Mouse (Mus musculus) forebrain, embryonic 11.5 days (tissue): ENCODE data around the gene Tmc3. TPM values are rescaled to one million over a fixed set of nuclear protein-coding genes. Genes with fewer than 3 reads are reported as not detected.

Source experiments
- ATAC-seq: fragments of 200-750 bp; cut with Nextera tagmentation; replicated peaks from 2 replicates; pipeline ENCODE4 v1.8.0; 2017; ENCODE audit warnings: moderate TSS enrichment; ENCODE audit not compliant: low FRiP score
- DNase-seq: peaks from one replicate; pipeline ENCODE4 v3.0.0-alpha.2; 2017; ENCODE audit warnings: low spot score
- H3K27ac ChIP-seq: fragments of 300-500 bp; sonication (generic); 2 replicates; pipeline ENCODE4 v1.5.1; 2014; ENCODE audit warnings: low read depth, low read length
- H3K27me3 ChIP-seq: fragments of 300-500 bp; sonication (generic); 2 replicates; pipeline ENCODE4 v1.6.1; 2014; ENCODE audit warnings: mild to moderate bottlenecking, low read length, mixed read lengths; ENCODE audit not compliant: control insufficient read depth, insufficient read depth
- H3K36me3 ChIP-seq: fragments of 300-500 bp; sonication (generic); 2 replicates; pipeline ENCODE4 v1.6.1; 2014; ENCODE audit warnings: mild to moderate bottlenecking, low read length, moderate library complexity, mixed read lengths; ENCODE audit not compliant: control insufficient read depth, insufficient read depth
- H3K4me1 ChIP-seq: fragments of 300-500 bp; sonication (generic); replicated peaks from 2 replicates; pipeline ENCODE4 v1.6.1; 2014; ENCODE audit warnings: low read length, mixed read lengths; ENCODE audit not compliant: control insufficient read depth, insufficient read depth
- H3K4me2 ChIP-seq: fragments of 300-500 bp; sonication (generic); 2 replicates; pipeline ENCODE4 v1.6.1; 2014; ENCODE audit warnings: low read depth, mild to moderate bottlenecking, low read length, moderate library complexity, mixed read lengths; ENCODE audit not compliant: severe bottlenecking
- H3K4me3 ChIP-seq: fragments of 300-500 bp; sonication (generic); 2 replicates; pipeline ENCODE4 v1.5.1; 2014; ENCODE audit warnings: low read depth, low read length
- H3K9ac ChIP-seq: fragments of 300-500 bp; sonication (generic); 2 replicates; pipeline ENCODE4 v1.6.1; 2014; ENCODE audit warnings: low read length
- H3K9me3 ChIP-seq: fragments of 300-500 bp; sonication (generic); 2 replicates; pipeline ENCODE4 v1.6.1; 2016; ENCODE audit warnings: low read length, mixed read lengths; ENCODE audit not compliant: control insufficient read depth
- WGBS: fragments of 180-500 bp; shearing (Covaris S2); extraction: QIAGEN DNeasy Blood & Tissue Kit; methylation state at CpG from one replicate; pipeline ENCODE4 v1.1.7; 2014; 5-methylcytosine and 5-hydroxymethylcytosine counted together
- polyA plus RNA-seq: library from polyadenylated mRNA; unstranded; fragments of >200 nt; fragmentation: Nextera tagmentation; extraction: Ambion mirVana; gene quantifications from 2 replicates; pipeline ENCODE4 v1.2.1, GENCODE M21; 2014

The Tmc3 gene
- polyA plus RNA-seq, 1 experiment from 2014 or later = 0.17 TPM

DNA sequence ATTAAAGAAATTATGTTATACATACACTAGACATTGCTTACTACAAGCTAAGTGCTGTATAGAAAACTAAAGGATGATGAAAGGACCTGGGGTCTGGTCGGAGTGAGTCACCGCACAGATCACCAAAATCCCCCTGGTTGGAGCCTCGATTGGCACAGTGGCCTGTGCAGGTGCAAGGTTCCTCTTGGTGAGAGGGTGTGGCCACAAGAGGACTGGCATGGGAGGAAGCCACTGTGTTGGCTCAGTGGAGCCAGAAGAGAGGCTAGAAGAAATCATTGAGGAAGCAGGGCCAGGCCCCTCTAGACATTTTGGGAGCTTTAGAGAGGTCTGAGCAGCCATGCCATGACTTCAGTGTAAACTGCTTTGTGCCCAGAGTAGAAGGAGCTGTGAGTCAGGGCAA is 54.4 kb downstream of the Tmc3 start:
- H3K9me3 ChIP-seq = no peaks in the 10 kb centered on the region
- no peaks in the 10 kb centered on the region for H3K4me1 ChIP-seq
- no peaks in the 10 kb centered on the region for H3K27me3 ChIP-seq
- ATAC-seq (no peak), DNase-seq (no peak)
- no peak overlapping the region for H3K4me3 ChIP-seq
- 83% methylated on average over 3 of the region's 3 CpGs for WGBS
- H3K36me3 ChIP-seq = no peaks in the 10 kb centered on the region; the same call in 1 of the 2 replicates
- no peak overlapping the region for H3K4me2 ChIP-seq
- no peak overlapping the region for H3K9ac ChIP-seq
- H3K27ac ChIP-seq = no peak overlapping the region

DNA sequence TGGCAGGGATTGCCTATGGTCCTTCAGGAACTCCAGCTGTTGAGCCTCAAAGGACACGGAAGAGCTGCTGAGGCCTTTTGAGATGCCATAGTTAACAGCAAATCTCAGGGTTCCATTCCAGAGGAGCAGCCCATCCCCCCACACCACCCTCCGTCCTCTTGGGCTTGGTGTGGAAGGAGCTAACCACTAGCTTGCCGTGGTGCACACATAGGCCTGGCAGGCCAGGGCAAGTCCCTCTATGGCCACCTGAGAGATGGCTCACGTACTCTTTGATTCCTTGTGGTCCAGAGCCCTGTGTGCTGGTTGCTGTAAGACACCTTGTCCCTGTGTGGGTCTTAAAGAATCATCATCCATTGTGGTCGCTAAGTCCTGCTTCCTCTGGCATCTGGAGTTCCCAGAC is 55.9 kb downstream of the Tmc3 start:
- Histone ChIP-seq H3K27me3 (no peaks in the 10 kb centered on the region), H3K27ac (no peak overlapping the region), H3K4me1 (no peaks in the 10 kb centered on the region), H3K36me3 (no peaks in the 10 kb centered on the region; the same call in 1 of the 2 replicates), H3K9me3 (no peaks in the 10 kb centered on the region), H3K4me3 (no peak overlapping the region), H3K4me2 (no peak overlapping the region), H3K9ac (no peak overlapping the region)
- ATAC-seq (no peak), DNase-seq (no peak)
- WGBS = 90% methylated on average over 5 of the region's 5 CpGs

DNA sequence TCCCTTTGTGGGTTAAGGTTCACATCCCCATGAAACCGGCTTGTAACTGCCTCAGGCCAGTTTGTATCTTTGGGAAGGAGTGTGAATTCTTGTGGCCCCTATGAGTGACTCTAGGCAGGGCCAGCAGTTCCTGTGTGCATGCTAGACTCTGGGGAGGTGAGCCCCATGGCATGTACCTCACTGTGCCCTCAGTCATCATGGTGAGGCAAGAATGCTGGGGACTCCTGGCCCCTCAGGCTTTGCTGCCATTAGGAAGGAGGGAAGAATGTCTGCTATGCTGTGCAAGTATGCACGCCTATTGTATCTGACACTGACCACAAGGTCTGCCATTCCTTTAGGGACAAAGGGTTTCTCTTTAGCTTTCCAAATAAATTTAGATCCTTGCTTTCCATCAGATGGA is 56.4 kb downstream of the Tmc3 start:
- no peak overlapping the region for H3K4me2 ChIP-seq
- no peak overlapping the region for H3K9ac ChIP-seq
- no peaks in the 10 kb centered on the region for H3K27me3 ChIP-seq
- no peaks in the 10 kb centered on the region; the same call in 1 of the 2 replicates for H3K36me3 ChIP-seq
- no peak for ATAC-seq
- H3K4me3 ChIP-seq = no peak overlapping the region
- WGBS = 63% methylated on average over 2 of the region's 2 CpGs
- H3K4me1 ChIP-seq = no peaks in the 10 kb centered on the region
- no peaks in the 10 kb centered on the region for H3K9me3 ChIP-seq
- DNase-seq = no peak
- H3K27ac ChIP-seq = no peak overlapping the region

- DNase-seq (no peak), ATAC-seq (no peak)
- 91% methylated on average over 6 of the region's 6 CpGs for WGBS
- Histone ChIP-seq H3K4me3 (no peak overlapping the region), H3K27me3 (no peaks in the 10 kb centered on the region), H3K4me2 (no peak overlapping the region), H3K4me1 (no peaks in the 10 kb centered on the region), H3K9me3 (no peaks in the 10 kb centered on the region), H3K36me3 (no peaks in the 10 kb centered on the region; the same call in 1 of the 2 replicates), H3K27ac (no peak overlapping the region), H3K9ac (no peak overlapping the region)
Observed at GRCm38 (mm10) chr7:83643581-83643980, 58.9 kb downstream of the Tmc3 start.

GRCm38 (mm10) chr7:83644761-83645160 is 60.0 kb downstream of the Tmc3 start:
- Histone ChIP-seq H3K4me2 (no peak overlapping the region), H3K27me3 (no peaks in the 10 kb centered on the region), H3K4me1 (no peaks in the 10 kb centered on the region), H3K9ac (no peak overlapping the region), H3K9me3 (no peaks in the 10 kb centered on the region), H3K36me3 (no peaks in the 10 kb centered on the region; the same call in 1 of the 2 replicates), H3K4me3 (no peak overlapping the region), H3K27ac (no peak overlapping the region)
- WGBS = 94% methylated on average over 2 of the region's 2 CpGs
- ATAC-seq = no peak
- no peak for DNase-seq

GRCm38 (mm10) chr7:83645476-83645875 is 60.7 kb downstream of the Tmc3 start:
- Histone ChIP-seq H3K4me3 (no peak overlapping the region), H3K27me3 (no peaks in the 10 kb centered on the region), H3K36me3 (no peaks in the 10 kb centered on the region; the same call in 1 of the 2 replicates), H3K9ac (no peak overlapping the region), H3K4me1 (no peaks in the 10 kb centered on the region), H3K27ac (no peak overlapping the region), H3K4me2 (no peak overlapping the region), H3K9me3 (no peaks in the 10 kb centered on the region)
- ATAC-seq (no peak), DNase-seq (no peak)
- 89% methylated on average over 5 of the region's 5 CpGs for WGBS

DNA sequence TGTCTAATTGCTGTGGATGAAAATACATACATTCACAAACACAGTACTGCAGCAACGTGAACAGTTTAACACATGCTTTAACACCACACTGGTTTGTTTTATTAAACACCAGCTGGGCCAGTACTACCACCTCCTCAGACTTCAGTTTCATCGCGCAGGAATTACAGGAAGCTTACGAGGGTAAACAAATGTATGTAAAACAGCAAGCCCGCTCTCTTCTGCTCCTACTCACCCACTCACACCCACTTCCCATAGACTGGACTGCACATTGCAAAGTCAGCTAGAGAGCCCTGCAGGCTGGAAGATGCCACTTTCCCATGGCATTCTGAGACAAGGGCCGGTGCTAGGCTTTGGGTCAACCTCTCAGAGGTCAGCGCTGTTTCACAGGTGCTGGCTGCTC is 64.1 kb downstream of the Tmc3 start:
- Histone ChIP-seq H3K4me3 (no peak overlapping the region), H3K27me3 (no peaks in the 10 kb centered on the region), H3K4me2 (no peak overlapping the region), H3K9ac (no peak overlapping the region), H3K36me3 (no peaks in the 10 kb centered on the region; the same call in 1 of the 2 replicates), H3K9me3 (no peaks in the 10 kb centered on the region), H3K4me1 (no peaks in the 10 kb centered on the region), H3K27ac (no peak overlapping the region)
- ATAC-seq (no peak), DNase-seq (no peak)
- 91% methylated on average over 7 of the region's 7 CpGs for WGBS

DNA sequence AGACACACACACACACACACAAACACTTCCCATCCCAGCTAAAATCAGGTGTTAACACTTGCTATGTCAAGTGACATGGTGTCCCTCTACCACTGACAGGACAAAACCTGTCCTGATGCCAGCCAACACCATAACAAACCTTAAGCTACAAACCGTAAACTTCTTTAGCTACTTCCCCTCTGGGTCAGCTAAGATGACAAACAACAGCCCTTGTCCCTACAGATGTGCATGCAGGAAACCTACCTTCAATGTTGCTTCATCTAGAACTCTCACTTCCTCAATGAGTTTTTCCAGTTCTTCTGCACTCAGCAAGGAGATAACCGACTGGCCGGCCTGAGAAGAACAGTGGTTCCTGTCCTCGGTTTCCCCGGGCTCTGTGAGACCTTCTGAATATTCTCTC is 65.9 kb downstream of the Tmc3 start:
- Histone ChIP-seq H3K4me3 (no peak overlapping the region), H3K4me2 (no peak overlapping the region), H3K27me3 (no peaks in the 10 kb centered on the region), H3K9me3 (no peaks in the 10 kb centered on the region), H3K36me3 (no peaks in the 10 kb centered on the region), H3K27ac (no peak overlapping the region), H3K4me1 (no peaks in the 10 kb centered on the region), H3K9ac (no peak overlapping the region)
- ATAC-seq (no peak), DNase-seq (no peak)
- 97% methylated on average over 5 of the region's 5 CpGs for WGBS

DNA sequence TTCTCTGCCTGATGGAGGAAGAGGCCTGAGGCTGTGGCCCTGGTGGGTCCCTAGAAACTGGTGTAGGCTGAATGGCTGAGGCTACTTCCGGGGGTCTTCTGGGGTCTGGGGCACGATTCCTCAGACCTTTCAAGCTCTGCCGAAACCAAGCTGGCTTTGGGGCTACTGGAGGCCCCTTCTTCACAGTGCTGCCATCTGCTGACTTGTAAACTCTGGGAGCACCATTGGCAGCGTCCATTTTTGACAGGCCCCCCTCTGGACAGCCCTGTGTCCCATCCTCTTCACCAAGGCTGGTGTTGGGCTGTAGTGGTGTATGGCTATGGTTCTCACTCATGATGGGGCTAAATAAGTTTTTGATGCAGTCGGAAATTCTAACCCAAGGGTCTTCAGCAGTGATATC is 67.8 kb downstream of the Tmc3 start:
- Histone ChIP-seq H3K4me2 (no peak overlapping the region), H3K36me3 (no peaks in the 10 kb centered on the region), H3K9me3 (no peaks in the 10 kb centered on the region), H3K27me3 (no peaks in the 10 kb centered on the region), H3K9ac (no peak overlapping the region), H3K4me3 (no peak overlapping the region), H3K4me1 (no peaks in the 10 kb centered on the region), H3K27ac (no peak overlapping the region)
- DNase-seq (no peak), ATAC-seq (no peak)
- WGBS = 73% methylated on average over 5 of the region's 5 CpGs
